Mouse (Mus musculus): ENCODE results near the gene Tex44. TPM values are rescaled to one million over a fixed set of nuclear protein-coding genes. Genes with fewer than 3 reads are reported as not detected.

The Tex44 gene
- polyA plus RNA-seq, 1 experiment: not detected

DNA sequence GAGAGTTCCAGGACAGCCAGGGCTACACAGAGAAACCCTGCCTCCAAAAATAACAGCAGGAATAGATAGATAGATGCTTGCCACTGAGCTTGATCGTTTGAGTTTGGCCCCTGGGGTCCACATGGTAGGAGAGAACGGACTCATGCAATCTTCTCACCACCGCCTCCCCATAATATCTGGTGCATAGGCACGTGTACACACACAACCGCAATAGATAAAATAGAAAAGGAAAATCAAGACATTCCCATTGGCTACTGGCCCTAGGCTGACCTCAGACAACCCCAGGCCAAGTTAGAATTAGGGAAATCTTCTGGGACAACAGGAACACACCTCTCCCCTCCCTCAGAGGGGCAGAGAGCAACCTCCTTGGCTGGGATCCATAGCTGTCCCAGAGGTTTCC, 11.4 kb upstream of the Tex44 start:
- peaks cover 9% of the 10 kb centered on the region for H3K4me1 ChIP-seq (ENCODE audit: control insufficient read depth)
- TF ChIP-seq GATA1 (IDR thresholded peaks at IDR 0.05; ENCODE audit: low read length): no peak
- TF ChIP-seq TAL1 (IDR thresholded peaks at IDR 0.05; ENCODE audit: low read length): no peak

GRCm38 (mm10) chr1:86415144-86415543, 11.0 kb upstream of the Tex44 start:
- TF ChIP-seq TAL1 (IDR thresholded peaks at IDR 0.05; ENCODE audit: low read length): no peak
- no peak for TF ChIP-seq GATA1 (IDR thresholded peaks at IDR 0.05; ENCODE audit: low read length)
- Histone ChIP-seq H3K9me3 (ENCODE audit: control insufficient read depth, low read length) (no peaks in the 10 kb centered on the region), H3K27me3 (ENCODE audit: control insufficient read depth) (no peaks in the 10 kb centered on the region; the same call in 1 of the 2 replicates), H3K4me3 (replicated peaks) (no peak overlapping the region), H3K36me3 (ENCODE audit: control insufficient read depth) (no peaks in the 10 kb centered on the region), H3K4me1 (ENCODE audit: control insufficient read depth) (peaks cover 9% of the 10 kb centered on the region)

More for the DNA sequence above, 11.4 kb upstream of the Tex44 start:
- Histone ChIP-seq H3K4me3 (replicated peaks) (no peak overlapping the region), H3K36me3 (ENCODE audit: control insufficient read depth) (no peaks in the 10 kb centered on the region), H3K27me3 (ENCODE audit: control insufficient read depth) (no peaks in the 10 kb centered on the region; the same call in 1 of the 2 replicates), H3K9me3 (ENCODE audit: control insufficient read depth, low read length) (no peaks in the 10 kb centered on the region)

GRCm38 (mm10) chr1:86415612-86416184, 10.4 kb upstream of the Tex44 start:
- Histone ChIP-seq H3K36me3 (ENCODE audit: control insufficient read depth) (no peaks in the 10 kb centered on the region), H3K27me3 (ENCODE audit: control insufficient read depth) (no peaks in the 10 kb centered on the region; the same call in 1 of the 2 replicates), H3K4me1 (ENCODE audit: control insufficient read depth) (peaks cover 9% of the 10 kb centered on the region), H3K4me3 (replicated peaks) (no peak overlapping the region), H3K9me3 (ENCODE audit: control insufficient read depth, low read length) (no peaks in the 10 kb centered on the region)
- TF ChIP-seq TAL1 (IDR thresholded peaks at IDR 0.05; ENCODE audit: low read length): no peak
- no peak for TF ChIP-seq GATA1 (IDR thresholded peaks at IDR 0.05; ENCODE audit: low read length)

DNA sequence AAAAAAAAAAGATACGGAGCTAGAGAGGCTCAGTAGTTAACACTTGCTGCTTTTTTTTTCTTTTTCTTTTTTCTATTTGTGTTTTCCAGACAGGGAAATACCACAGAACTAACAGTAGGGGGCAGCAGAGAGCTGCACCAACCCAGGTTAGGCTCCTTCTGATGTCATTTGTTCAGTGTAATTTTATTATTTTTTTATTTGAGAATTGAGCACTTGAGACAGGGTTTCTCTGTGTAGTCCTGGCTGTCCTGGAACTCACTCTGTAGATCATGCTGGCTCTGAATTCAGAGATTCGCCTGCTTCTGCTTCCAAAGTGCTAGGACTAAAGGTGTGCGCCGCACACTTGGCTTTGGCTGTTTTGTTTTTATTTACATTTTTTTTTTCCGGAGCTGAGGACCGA, 9.8 kb upstream of the Tex44 start:
- H3K4me1 ChIP-seq (ENCODE audit: control insufficient read depth): peaks cover 9% of the 10 kb centered on the region
- H3K9me3 ChIP-seq (ENCODE audit: control insufficient read depth, low read length): no peaks in the 10 kb centered on the region
- no peaks in the 10 kb centered on the region; the same call in 1 of the 2 replicates for H3K27me3 ChIP-seq (ENCODE audit: control insufficient read depth)
- no peak overlapping the region for H3K4me3 ChIP-seq (replicated peaks)
- no peaks in the 10 kb centered on the region for H3K36me3 ChIP-seq (ENCODE audit: control insufficient read depth)
- TF ChIP-seq GATA1 (IDR thresholded peaks at IDR 0.05; ENCODE audit: low read length): no peak
- TF ChIP-seq TAL1 (IDR thresholded peaks at IDR 0.05; ENCODE audit: low read length): no peak

DNA sequence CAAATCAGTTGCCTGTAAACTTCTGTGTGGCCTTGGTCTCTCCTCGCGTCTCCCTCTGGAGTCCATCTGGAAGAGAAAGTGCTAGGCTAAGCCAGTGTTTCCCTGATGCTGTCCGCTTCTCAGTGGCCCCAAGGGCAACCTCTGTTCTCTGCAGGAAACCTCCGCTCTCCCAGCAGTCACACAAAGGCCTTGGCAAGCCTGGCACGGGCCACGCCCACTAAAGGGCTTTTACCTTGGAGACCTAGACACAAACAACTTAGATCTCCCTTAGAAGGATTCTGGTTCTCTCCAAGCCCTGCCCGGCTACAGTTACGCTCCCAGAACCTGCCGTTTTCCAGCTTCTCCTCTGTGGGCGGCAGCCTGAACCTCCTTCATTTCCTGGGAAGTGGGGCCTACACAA, 5.1 kb upstream of the Tex44 start:
- no peak overlapping the region for H3K4me3 ChIP-seq (replicated peaks)
- H3K9me3 ChIP-seq (ENCODE audit: control insufficient read depth, low read length): no peaks in the 10 kb centered on the region
- peaks cover 3% of the 10 kb centered on the region for H3K4me1 ChIP-seq (ENCODE audit: control insufficient read depth)
- H3K27me3 ChIP-seq (ENCODE audit: control insufficient read depth): no peaks in the 10 kb centered on the region
- TF ChIP-seq TAL1 (IDR thresholded peaks at IDR 0.05; ENCODE audit: low read length): no peak
- no peak for TF ChIP-seq GATA1 (IDR thresholded peaks at IDR 0.05; ENCODE audit: low read length)
- no peaks in the 10 kb centered on the region for H3K36me3 ChIP-seq (ENCODE audit: control insufficient read depth)

- Histone ChIP-seq H3K36me3 (ENCODE audit: control insufficient read depth) (no peaks in the 10 kb centered on the region), H3K4me1 (ENCODE audit: control insufficient read depth) (no peaks in the 10 kb centered on the region)
- TF ChIP-seq TAL1 (IDR thresholded peaks at IDR 0.05; ENCODE audit: low read length): no peak
- TF ChIP-seq GATA1 (IDR thresholded peaks at IDR 0.05; ENCODE audit: low read length): no peak
Observed at GRCm38 (mm10) chr1:86423879-86424278, 2.2 kb upstream of the Tex44 start.

DNA sequence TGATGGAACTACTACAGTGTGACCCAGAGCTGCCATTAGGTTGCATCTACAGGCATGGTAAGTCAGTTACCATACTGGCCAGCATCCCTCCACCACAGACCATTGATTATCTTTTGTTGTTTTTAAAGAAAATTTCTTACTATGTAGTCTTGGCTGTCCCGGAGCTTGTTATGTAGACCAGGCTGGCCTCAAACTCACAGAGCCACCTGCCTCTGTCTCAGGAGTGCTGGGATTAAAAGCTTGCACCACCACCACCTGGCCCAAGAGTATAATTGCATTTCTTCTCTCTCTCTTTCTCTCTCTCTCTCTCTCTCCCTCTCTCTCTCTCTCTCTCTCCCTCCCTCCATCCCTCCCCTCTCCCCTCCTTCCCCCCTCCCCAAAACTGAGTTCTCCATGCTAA, 1.8 kb upstream of the Tex44 start:
- no peaks in the 10 kb centered on the region for H3K4me1 ChIP-seq (ENCODE audit: control insufficient read depth)
- no peaks in the 10 kb centered on the region for H3K27me3 ChIP-seq (ENCODE audit: control insufficient read depth)
- no peak overlapping the region for H3K4me3 ChIP-seq (replicated peaks)
- no peaks in the 10 kb centered on the region for H3K9me3 ChIP-seq (ENCODE audit: control insufficient read depth, low read length)
- TF ChIP-seq TAL1 (IDR thresholded peaks at IDR 0.05; ENCODE audit: low read length) (no peak), GATA1 (IDR thresholded peaks at IDR 0.05; ENCODE audit: low read length) (no peak)
- no peaks in the 10 kb centered on the region for H3K36me3 ChIP-seq (ENCODE audit: control insufficient read depth)

More at GRCm38 (mm10) chr1:86423879-86424278, 2.2 kb upstream of the Tex44 start:
- no peaks in the 10 kb centered on the region for H3K27me3 ChIP-seq (ENCODE audit: control insufficient read depth)
- H3K9me3 ChIP-seq (ENCODE audit: control insufficient read depth, low read length): no peaks in the 10 kb centered on the region
- H3K4me3 ChIP-seq (replicated peaks): no peak overlapping the region

GRCm38 (mm10) chr1:86424835-86425547, 1.1 kb upstream of the Tex44 start:
- H3K9me3 ChIP-seq (ENCODE audit: control insufficient read depth, low read length): no peaks in the 10 kb centered on the region
- no peaks in the 10 kb centered on the region for H3K27me3 ChIP-seq (ENCODE audit: control insufficient read depth)
- TF ChIP-seq GATA1 (IDR thresholded peaks at IDR 0.05; ENCODE audit: low read length) (no peak), TAL1 (IDR thresholded peaks at IDR 0.05; ENCODE audit: low read length) (no peak)
- no peaks in the 10 kb centered on the region for H3K36me3 ChIP-seq (ENCODE audit: control insufficient read depth)
- no peak overlapping the region for H3K4me3 ChIP-seq (replicated peaks)
- no peaks in the 10 kb centered on the region; the same call in 1 of the 2 replicates for H3K4me1 ChIP-seq (ENCODE audit: control insufficient read depth)

- Histone ChIP-seq H3K27me3 (ENCODE audit: control insufficient read depth) (no peaks in the 10 kb centered on the region), H3K36me3 (ENCODE audit: control insufficient read depth) (no peaks in the 10 kb centered on the region), H3K9me3 (ENCODE audit: control insufficient read depth, low read length) (no peaks in the 10 kb centered on the region), H3K4me1 (ENCODE audit: control insufficient read depth) (peaks cover 29% of the 10 kb centered on the region), H3K4me3 (replicated peaks) (no peak overlapping the region)
- TF ChIP-seq GATA1 (IDR thresholded peaks at IDR 0.05; ENCODE audit: low read length): no peak
- no peak for TF ChIP-seq TAL1 (IDR thresholded peaks at IDR 0.05; ENCODE audit: low read length)
Observed at GRCm38 (mm10) chr1:86430056-86430455, 3.9 kb downstream of the Tex44 start.

Data from erythroblast, embryonic 14.5 days (primary cell).